Mouse (Mus musculus) natural killer cell, adult 2 months (primary cell): ENCODE measurements at regions not wholly inside any gene's neighbourhood (a gene's known extent, or its start where the extent isn't known, plus 50 kb on each side); places are given as distances from the start of the nearest gene placed in this dataset.

Source experiments
- DNase-seq, 2 experiments: peaks; one replicate each; pipeline ENCODE4 v3.0.0; 2022; ENCODE audit warnings: low spot score in 2 of 2

DNA sequence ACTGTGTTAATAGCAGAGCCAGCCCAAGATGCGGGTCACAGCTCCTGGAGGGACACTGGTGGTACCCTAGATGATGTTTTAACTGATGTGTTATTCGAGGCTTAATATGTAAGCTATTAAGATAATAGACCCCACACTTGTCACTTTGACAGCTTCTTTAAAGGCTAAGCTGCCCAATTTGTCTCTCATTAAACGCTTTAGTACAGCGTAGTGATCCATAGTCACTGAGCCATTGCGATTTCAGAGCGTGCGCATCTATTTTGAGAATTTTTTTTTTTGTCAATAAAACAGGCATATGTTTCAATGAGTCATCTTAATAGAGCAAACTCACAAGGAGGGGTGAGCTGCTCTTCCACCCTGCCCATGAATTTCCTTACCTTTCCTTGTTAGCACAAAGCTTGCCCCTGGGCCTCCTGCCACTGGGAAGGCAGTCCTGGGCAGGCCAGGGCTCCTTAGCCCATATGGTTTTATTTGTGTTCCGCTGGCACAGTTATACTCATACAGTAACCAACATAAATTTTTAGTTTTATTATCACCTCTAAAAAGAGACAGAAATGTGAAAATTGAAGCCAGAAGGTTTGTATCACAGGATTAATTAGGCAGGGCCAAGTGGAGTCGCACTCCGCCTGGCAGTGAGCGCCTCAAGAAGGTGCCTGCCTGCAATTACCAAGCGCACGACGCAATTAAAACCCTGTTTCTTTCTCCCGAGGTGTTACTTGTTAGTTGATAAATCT lies 294.3 kb downstream of the Etv1 start:
- DNase-seq, result no peak

DNA sequence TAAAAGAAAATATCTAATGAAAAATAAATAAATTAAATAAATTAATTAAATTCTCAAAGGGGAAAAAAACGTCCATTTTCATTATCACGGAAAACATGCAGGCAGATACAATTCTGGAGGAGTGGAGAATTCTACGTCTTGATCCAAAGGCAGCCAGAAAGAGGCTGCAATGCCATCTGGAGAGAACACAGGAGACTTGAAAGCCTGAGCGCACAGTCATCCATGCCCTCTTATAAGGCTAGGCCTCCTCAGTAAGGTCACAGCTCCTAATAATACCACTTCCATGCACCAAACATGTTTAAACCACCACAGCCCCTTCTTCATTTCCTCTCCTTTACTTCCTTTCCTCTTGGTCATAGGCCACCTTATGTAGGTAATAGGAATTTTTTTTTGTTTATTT lies 307.1 kb downstream of the Etv1 start:
- no peak for DNase-seq

DNA sequence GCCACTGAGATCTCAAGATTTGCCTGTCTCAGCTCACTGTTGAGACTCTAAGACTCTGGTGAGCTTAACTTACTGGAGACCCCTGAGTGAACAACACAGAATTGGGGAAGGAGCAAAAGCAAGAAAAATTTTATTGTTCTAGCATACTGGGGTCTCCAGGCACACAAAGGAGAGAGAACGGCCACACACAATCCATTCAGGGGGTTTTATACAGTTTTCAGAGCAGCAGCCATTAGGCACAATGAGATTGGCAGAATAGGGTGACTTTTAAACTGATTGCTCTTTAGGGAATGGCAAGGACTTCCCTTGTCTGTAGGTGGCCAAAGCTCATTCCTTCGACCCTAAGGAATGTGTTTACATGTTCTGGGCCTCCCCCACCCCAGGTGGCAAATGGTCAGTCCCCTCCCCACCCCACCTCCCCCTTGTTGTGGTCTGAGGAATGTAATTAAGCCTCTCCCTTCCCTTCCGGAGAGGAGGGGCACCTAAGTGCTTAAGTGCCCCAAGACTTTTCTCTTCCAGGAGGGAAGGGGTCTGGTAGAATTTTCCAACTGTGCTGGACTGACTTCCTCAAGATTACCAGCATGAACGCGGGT lies 315.6 kb downstream of the Etv1 start:
- no peak for DNase-seq

GRCm38 (mm10) chr12:39123391-39124095 lies 344.4 kb downstream of the Etv1 start:
- no peak for DNase-seq

DNA sequence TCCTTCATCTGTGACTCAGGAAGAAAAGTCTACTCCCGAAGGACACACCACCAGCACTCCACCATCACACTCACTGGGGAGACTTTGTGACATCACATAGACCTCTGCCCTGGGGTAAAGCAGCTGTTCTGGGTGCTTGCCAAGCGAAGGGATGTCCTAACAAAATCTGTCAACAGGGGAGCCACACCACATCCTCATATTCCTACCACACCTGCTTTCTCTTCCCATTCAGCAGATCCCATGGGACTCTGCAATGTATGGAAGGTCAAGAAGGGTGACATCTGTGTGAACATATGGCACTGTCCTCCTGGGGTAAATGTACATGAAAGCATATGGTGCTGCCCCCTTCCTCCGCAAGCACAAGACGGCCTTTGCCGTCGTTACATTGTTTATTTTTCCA lies 375.5 kb downstream of the Etv1 start:
- no peak for DNase-seq

DNA sequence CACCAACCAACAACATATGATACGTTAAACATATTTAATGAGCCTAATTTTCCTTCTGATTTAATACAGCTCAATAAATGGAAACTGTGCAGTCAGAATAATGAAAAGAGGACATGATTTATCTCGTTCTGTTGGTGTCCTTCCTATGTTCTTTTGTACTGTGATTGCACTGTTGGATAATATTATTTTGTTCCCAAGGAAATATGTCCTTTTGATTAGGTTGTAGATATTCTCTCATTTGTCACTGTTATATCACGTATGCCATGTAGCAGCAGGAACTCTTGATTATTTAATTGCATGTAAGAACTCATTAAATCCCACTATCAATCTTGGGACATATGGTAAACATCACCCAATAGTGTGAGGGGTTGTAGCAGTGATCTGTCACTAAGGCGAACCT lies 397.8 kb downstream of the Etv1 start:
- no peak for DNase-seq

GRCm38 (mm10) chr12:39224073-39224472 lies 444.9 kb downstream of the Etv1 start:
- no peak for DNase-seq

DNA sequence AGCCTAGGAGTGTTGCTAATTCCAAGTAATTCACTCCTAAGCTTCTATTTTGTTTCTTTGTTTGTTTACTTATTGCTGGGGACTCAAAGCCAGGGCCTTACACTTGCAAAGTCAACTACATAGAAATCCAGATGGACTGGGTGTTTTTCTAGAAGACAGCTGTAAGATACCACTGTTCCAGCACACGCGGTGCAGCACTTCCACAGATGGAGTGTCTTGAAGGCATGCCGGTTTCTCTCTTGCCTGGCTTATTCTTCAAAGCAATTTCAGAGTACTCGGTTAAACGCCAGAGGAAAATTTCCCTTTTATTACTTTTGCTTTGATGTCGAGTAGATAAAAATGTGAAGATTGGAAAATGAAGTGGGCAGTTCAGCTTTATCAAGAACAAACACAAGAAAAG lies 477.4 kb downstream of the Etv1 start:
- no peak for DNase-seq

- DNase-seq, result no peak
These were observed 478.4 kb downstream of the Etv1 start for GRCm38 (mm10) chr12:39257571-39257970.

- DNase-seq, result no peak
These were observed 510.5 kb downstream of the Etv1 start for GRCm38 (mm10) chr12:39289676-39290075.

- DNase-seq, result no peak
These were observed 522.4 kb downstream of the Etv1 start for GRCm38 (mm10) chr12:39301351-39302212.

GRCm38 (mm10) chr12:39302213-39302591 lies 523.0 kb downstream of the Etv1 start:
- no peak for DNase-seq

GRCm38 (mm10) chr12:39307746-39308145 lies 528.6 kb downstream of the Etv1 start:
- DNase-seq, result no peak

DNA sequence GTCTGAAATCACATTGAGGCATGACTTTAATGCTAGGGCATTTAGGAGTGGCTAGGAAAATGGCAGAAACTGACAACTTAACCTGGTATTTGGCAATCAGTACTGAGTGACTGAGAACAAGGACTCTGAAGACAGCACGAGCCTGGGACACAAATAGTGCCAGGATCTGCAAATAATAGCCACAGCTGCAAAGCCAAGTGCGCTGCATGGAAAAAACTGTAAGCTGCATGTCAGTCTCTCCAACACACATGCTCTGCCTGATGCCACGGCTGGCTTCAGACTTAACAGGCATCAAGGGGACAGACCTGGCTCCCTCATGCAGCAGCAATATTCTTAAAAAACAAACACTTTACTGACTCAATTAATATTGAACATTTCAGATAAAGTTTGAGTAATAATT lies 530.7 kb downstream of the Etv1 start:
- DNase-seq, result no peak

- no peak for DNase-seq
These were observed 538.0 kb downstream of the Etv1 start for GRCm38 (mm10) chr12:39317229-39317628.

DNA sequence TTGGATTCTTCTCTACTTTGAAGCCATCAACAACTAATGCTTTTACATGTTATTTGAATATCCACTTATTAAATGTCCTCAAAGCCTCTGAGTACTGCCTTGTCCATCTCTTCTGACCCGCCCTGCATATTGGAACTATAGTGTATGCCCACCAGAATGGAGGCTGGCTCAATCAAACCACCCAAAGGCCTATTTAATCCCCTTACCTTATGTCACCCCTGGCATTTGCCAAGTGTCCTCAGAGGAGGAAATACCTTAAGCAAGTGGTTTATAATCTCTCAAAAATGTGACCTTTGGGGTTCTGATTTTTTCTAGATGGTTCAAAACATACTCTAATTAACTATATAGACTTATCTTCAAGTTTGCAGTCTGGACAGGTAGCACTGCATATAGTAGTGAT lies 542.3 kb downstream of the Etv1 start:
- no peak for DNase-seq

DNA sequence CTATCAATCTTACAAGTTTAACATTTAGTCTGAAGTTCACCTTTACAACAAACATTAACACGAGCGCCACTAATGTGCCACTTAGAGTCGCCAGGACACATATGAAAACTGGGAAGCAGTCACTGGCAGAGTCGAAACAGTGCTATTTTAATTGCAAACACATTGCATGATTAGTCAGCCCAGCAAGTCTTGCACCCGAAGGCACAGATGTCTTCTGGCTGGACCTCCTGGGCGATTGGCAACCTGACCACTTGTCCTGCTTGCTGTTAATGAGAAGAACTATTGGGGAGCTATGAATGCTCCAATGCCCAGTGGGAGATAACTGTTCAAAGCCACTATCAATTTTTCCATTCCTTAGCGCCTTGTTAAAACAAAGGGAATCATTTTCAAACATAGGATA lies 547.0 kb downstream of the Etv1 start:
- no peak for DNase-seq

DNA sequence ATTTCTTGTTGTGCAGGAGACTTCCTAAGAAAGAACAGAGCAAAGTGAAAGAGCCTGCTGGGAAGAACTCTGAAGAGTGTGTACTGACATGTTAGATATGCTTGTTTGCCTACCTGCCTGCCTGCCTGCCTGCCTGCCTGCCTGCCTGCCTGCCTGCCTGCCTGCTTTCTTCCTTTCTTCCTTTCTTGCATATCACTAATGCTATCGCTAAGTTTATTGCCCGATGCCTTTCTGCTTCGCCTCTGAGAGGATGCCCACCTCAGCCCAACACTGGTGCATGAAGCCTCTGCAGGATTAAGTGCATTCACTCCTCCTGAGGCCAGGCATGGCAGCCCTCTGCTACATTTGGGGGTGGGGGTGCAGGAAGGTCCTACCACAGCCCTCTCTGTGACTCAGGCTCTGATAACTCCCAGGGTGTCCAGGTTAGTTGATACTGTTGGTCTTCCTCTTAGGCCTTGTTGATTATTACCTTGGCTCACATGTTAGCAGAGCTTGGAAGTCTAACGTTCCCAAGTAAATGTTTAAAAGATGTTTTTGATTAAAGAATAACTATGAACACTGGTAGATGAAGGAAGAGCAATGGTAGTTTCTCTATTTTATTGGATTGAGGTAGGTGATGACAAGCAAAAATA lies 547.6 kb downstream of the Etv1 start:
- no peak for DNase-seq

DNA sequence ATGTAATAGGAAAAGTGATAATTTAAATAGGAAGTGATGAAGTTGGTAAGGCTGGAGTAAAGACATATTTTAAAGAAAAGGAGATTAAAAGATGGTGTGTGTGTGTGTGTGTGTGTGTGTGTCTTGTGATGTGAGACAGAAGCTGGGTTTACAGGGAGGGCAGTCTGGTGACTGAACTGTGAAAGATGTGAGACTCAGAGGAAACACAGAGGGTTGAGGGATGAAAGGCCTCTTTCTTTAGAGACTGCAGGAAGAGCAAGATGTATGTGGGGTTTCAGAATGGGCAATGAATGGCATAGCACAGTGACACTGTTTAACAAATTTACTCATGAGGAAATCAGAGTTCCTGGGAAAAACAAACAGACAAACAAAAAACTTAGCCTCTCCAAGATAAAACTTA lies 549.2 kb downstream of the Etv1 start:
- DNase-seq, result no peak

DNA sequence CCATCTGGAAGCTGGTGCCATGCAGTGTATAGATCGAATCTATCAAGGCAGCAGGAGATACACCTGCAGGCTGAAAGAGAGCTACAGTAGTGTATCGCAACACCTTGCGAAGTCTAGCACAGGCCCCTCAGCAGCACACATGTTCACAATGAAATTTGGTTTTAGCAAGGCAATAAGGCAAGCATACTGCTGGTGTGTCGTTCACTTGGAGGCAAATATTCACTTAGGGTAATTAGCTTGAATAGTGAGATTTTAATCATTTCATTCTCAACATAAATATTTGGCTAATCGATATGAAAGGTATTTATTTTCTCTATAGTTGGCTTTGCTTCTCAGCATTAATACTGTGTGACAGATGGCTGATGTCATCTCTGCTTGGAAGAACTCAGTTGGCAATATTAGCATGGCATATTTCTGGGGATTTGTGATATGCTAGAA lies 559.9 kb downstream of the Etv1 start:
- DNase-seq, result no peak

GRCm38 (mm10) chr12:39341751-39342271 lies 562.6 kb downstream of the Etv1 start:
- no peak for DNase-seq
